Mouse (Mus musculus) embryo, embryonic 9.5 days (tissue): ENCODE data around the gene Nckipsd.
A peak's percentile ranks its signal among the peaks of the same experiment; 100 is the strongest.

Experiments
- DNase-seq: peaks from one replicate; pipeline ENCODE4 v3.0.0-alpha.2; 2017; ENCODE audit errors: extremely low spot score

Nckipsd gene

DNA sequence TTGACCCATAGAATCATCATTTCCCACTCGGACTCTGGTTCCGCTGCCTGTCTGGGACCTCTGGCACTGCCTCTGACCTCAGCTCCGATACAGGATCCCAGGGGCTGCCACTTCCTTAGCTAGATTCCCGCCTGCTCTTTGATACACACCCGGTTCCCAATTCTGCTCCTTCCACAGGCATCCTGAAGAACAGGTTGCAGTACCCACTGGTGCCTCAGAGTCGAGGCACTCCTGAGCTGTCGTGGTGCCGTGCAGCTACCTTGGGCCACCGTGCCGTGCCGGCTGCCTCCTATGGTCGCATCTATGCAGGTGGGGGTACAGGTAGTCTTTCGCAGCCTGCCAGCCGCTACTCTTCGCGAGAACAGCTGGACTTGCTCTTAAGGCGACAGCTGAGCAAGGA lies 40.3 kb downstream of the Nckipsd start:
- no peak for DNase-seq

DNA sequence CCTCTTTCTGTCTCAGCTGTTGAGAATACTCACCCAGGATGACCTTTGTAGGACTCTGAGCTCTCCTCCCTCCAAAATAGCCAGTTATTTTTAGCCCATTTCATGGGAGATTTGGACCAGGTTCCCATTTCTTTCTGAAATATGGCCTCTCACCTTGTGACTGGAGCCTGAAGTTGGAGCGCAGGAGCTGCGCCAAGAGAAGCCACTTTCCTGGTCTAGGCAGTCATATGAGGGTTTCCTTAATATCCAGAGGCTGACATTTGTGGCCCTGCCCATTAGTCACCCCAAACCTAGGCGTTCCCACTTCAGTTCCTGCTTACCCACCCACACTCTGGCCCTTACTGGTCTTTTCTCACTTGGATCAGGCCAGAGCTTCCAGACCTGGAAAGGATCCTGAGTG lies 44.8 kb downstream of the Nckipsd start, which contains the start of gene Slc26a6:
Gene Slc26a6, plus strand, starts transcription at position 308 of the 400 bp plus-strand sequence.
- DNase-seq, result no peak

DNA sequence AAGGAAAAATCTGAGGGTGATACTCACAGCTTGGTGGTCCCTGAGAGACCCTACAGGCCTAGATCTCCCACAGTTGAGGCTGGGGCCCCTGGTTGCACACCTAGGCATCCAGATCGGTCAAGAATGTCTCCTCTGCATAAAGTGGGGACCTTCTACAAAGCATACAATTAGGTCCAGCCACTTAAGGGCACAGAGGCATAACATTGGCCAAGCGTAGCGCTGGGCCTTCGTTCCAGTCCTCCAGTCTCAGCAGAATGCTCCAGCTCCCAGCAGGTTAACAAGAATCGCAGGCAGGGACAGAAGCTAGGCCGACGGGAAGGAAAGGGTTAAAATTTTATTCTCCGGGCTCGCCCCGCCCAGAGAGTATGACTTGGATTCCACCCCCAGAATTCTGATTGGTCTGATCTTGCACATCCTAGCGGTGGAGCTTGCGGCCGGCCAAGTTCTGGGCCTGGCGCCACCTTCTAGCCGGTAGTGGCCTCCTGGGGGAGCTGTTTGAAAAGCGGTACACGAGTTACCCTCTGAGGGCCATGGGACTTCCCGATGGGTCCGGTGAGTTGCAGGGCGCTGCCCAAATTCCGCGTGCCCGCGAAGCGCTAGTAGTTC lies 45.6 kb downstream of the Nckipsd start:
- peak; percentile 94 for DNase-seq

DNA sequence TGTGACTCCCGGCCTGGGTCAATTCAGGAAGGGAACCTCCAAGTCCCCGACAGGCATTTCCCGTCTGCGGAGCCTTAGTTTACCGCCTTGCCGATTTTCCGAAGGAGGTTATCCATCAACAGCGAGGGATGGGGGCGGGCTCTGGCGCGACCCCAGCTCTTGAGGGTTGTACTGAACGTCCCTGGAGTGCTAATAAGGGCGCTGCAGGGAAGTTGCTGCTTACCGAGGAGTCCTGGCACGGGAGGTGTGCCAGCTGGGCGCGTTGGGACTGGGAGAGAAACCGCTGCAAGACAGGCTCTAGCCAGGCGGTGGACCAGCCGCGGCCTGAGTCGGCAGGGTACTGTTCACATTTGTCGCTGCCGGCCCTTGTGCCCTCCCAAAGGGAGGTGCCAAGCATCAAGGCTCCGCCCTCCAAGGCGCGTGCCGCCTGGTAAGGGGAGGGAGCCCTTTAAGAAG lies 46.1 kb downstream of the Nckipsd start:
- DNase-seq, result peak; percentile 86

DNA sequence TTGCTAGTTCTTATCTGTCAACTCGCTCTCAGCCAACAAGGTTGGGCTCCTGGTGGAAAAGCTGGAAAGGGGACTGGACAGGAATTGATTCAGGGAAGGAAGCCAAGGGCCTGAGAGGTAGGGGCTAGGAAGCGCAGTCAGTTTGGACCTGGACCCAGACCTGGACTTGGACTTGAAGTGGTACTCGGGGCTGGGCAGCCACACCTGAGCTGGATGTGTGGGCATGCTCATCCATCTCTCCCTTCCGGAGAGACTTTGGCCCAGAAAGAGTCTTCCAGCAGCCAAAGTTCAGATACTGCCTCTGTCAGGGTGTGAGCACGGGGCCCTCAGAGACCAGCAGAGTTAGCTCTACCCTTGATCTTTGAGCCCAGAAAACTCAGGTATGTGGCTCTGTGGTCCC lies 47.2 kb downstream of the Nckipsd start:
- no peak for DNase-seq

DNA sequence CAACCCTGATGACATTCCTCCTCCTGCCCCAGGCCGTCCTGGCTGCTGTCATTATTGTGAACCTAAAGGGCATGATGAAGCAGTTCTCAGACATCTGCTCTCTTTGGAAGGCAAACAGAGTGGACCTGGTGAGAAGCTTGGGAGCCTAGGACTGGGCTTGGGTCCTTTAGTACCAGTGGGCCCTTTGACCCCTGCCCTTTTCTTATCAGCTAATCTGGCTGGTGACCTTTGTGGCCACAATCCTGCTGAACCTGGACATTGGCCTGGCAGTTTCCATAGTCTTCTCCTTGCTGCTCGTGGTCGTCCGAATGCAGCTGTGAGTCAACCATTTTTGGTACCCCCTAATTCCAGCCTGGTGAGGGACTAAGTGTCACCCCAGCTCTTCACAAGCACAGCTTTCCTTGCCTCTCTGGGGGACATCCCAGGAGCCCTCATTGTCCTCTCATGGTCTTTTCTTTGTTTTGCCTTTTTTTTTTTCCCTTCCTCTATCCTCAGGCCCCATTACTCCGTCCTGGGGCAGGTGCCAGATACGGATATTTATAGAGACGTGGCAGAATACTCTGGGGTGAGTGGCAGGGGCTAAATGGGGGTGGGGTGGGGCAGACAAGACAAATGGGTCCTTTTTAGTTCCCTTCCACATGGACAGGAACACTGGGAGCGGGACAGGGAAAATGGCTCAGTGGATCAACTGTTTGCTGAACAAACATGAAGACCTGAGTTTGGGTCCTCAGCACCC lies 50.8 kb downstream of the Nckipsd start:
- DNase-seq, result no peak
